Comparison of ENCODE assay signal across 7 mouse cellular contexts in the genomic region with DNA sequence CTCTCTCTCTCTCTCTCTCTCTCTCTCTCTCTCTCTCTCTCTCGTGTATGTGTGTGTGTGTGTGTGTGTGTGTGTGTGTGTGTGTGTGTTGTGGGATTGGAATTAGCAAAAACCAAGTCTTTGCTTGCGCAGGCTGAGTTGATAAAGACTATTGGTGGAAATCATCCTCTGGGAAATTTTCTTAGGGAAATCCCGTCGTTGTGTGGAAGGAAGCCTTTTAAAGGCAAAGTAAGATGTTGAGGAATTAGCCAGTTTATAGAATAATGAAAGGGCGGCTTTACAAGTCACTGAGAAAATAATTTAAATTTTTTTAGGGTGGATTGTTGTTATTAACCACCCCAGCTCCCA. TPM values are rescaled to one million over a fixed set of nuclear protein-coding genes. Genes with fewer than 3 reads are reported as not detected.
DNase-seq lines count a peak whose midpoint lies in the region; ATAC-seq lines count a peak whose summit lies in the region.

No protein-coding gene starts in this region.

- H3K4me3 ChIP-seq in lung, embryonic 15.5 days, result peak overlapping the region; percentile 72
- peak overlapping the region; percentile 86 for H3K4me3 ChIP-seq in forebrain, embryonic 10.5 days
- peak overlapping the region; percentile 80 for H3K4me3 ChIP-seq in intestine, embryonic 14.5 days (ENCODE audit: low read depth, low read length)
- H3K4me3 ChIP-seq in midbrain, embryonic 16.5 days (ENCODE audit: low read depth, low read length), result peak overlapping the region; percentile 82

- WGBS in lung, embryonic 15.5 days, result 6% methylated on average over 4 of the region's 5 CpGs
- 11% methylated on average over 4 of the region's 5 CpGs for WGBS in forebrain, embryonic 10.5 days
- 6% methylated on average over 4 of the region's 5 CpGs for WGBS in intestine, embryonic 14.5 days
- WGBS in midbrain, embryonic 16.5 days, result 3% methylated on average over 4 of the region's 5 CpGs

- peaks cover 26% of the 10 kb centered on the region for H3K4me1 ChIP-seq in lung, embryonic 15.5 days
- H3K4me1 ChIP-seq in forebrain, embryonic 10.5 days, result peaks cover 30% of the 10 kb centered on the region
- H3K4me1 ChIP-seq in intestine, embryonic 14.5 days (replicated peaks; ENCODE audit: control insufficient read depth, insufficient read depth, low read length), result no peaks in the 10 kb centered on the region; the same call in 1 of the 2 replicates
- peaks cover 20% of the 10 kb centered on the region for H3K4me1 ChIP-seq in midbrain, embryonic 16.5 days (ENCODE audit: control insufficient read depth, insufficient read depth, low read length)

- no peak for ATAC-seq in lung, embryonic 15.5 days (ENCODE audit: borderline replicate concordance, extremely low read depth, low FRiP score, low TSS enrichment)
- ATAC-seq in intestine, embryonic 14.5 days (replicated peaks; ENCODE audit: low FRiP score, low TSS enrichment, low read depth), result no peak
- ATAC-seq in midbrain, embryonic 16.5 days, result no peak

- no peak for DNase-seq in lung, postnatal 25 days (ENCODE audit: low spot score)
- no peak for DNase-seq in forebrain, embryonic 10.5 days (ENCODE audit: extremely low spot score, low spot score)
- DNase-seq in intestine, embryonic 14.5 days (ENCODE audit: low spot score), result no peak
- no peak for DNase-seq in layer of hippocampus, adult 9-11 months
- no peak for DNase-seq in thymus, postnatal 36 days

- H3K9ac ChIP-seq in lung, embryonic 15.5 days, result peak overlapping the region; percentile 13; the same call in 1 of the 2 replicates
- H3K9ac ChIP-seq in intestine, embryonic 14.5 days (ENCODE audit: low read length), result peak overlapping the region; percentile 54; the same call in 1 of the 2 replicates
- no peak overlapping the region for H3K9ac ChIP-seq in midbrain, embryonic 16.5 days (ENCODE audit: low read depth, low read length)

- 0 out of 2 replicates have a peak overlapping the region, but pooled peaks have one; percentile 24 for H3K27ac ChIP-seq in lung, embryonic 15.5 days
- no peak overlapping the region for H3K27ac ChIP-seq in forebrain, embryonic 10.5 days
- no peak overlapping the region for H3K27ac ChIP-seq in intestine, embryonic 14.5 days (ENCODE audit: low read depth)
- peak overlapping the region; percentile 42; the same call in 1 of the 2 replicates for H3K27ac ChIP-seq in midbrain, embryonic 16.5 days (ENCODE audit: low read length)

- H3K27me3 ChIP-seq in lung, embryonic 15.5 days, result no peaks in the 10 kb centered on the region
- no peaks in the 10 kb centered on the region for H3K27me3 ChIP-seq in forebrain, embryonic 10.5 days (ENCODE audit: poor library complexity, severe bottlenecking)
- no peaks in the 10 kb centered on the region for H3K27me3 ChIP-seq in intestine, embryonic 14.5 days (replicated peaks; ENCODE audit: control insufficient read depth, insufficient read depth, low read length)
- H3K27me3 ChIP-seq in midbrain, embryonic 16.5 days (ENCODE audit: control insufficient read depth, insufficient read depth, low read depth, low read length), result no peaks in the 10 kb centered on the region

- H3K36me3 ChIP-seq in lung, embryonic 15.5 days, result no peaks in the 10 kb centered on the region
- H3K36me3 ChIP-seq in forebrain, embryonic 10.5 days (replicated peaks), result no peaks in the 10 kb centered on the region
- no peaks in the 10 kb centered on the region for H3K36me3 ChIP-seq in intestine, embryonic 14.5 days (ENCODE audit: control insufficient read depth, insufficient read depth, low read length)
- H3K36me3 ChIP-seq in midbrain, embryonic 16.5 days (ENCODE audit: control insufficient read depth, insufficient read depth, low read length), result no peaks in the 10 kb centered on the region

- H3K4me2 ChIP-seq in lung, embryonic 15.5 days, result peak overlapping the region; percentile 75
- peak overlapping the region; percentile 80 for H3K4me2 ChIP-seq in intestine, embryonic 14.5 days (ENCODE audit: low read length)
- H3K4me2 ChIP-seq in midbrain, embryonic 16.5 days (ENCODE audit: low read length), result peak overlapping the region; percentile 72

- H3K9me3 ChIP-seq in lung, embryonic 15.5 days, result no peaks in the 10 kb centered on the region
- no peaks in the 10 kb centered on the region for H3K9me3 ChIP-seq in forebrain, embryonic 10.5 days
- H3K9me3 ChIP-seq in intestine, embryonic 14.5 days (ENCODE audit: control insufficient read depth, low read length), result no peaks in the 10 kb centered on the region
- H3K9me3 ChIP-seq in midbrain, embryonic 16.5 days (replicated peaks; ENCODE audit: control insufficient read depth, low read length, poor library complexity, severe bottlenecking), result no peaks in the 10 kb centered on the region

RNA-seq across cellular contexts. Expression of a gene that starts 1.5 kb away (rescaled TPM):
- polyA plus RNA-seq in lung, embryonic 15.5 days (2015; fragmentation: Nextera tagmentation; extraction: Ambion mirVana), result 3.2 and 4.2 TPM in 2 replicates
- 1.9 and 2.0 TPM in 2 replicates for polyA plus RNA-seq in forebrain, embryonic 10.5 days (2016; fragmentation: Nextera tagmentation; extraction: Ambion mirVana)
- polyA plus RNA-seq in intestine, embryonic 14.5 days (2014; fragmentation: Nextera tagmentation; extraction: Ambion mirVana), result 2.1 and 3.2 TPM in 2 replicates
- polyA plus RNA-seq in midbrain, embryonic 16.5 days (2015; fragmentation: Nextera tagmentation; extraction: Ambion mirVana), result 2.3 and 2.5 TPM in 2 replicates

RNA-seq across cellular contexts. Expression of a gene that starts 16.7 kb away (rescaled TPM):
- polyA plus RNA-seq in lung, embryonic 15.5 days (2015; fragmentation: Nextera tagmentation; extraction: Ambion mirVana), result 114 and 116 TPM in 2 replicates
- polyA plus RNA-seq in forebrain, embryonic 10.5 days (2016; fragmentation: Nextera tagmentation; extraction: Ambion mirVana), result 112 and 115 TPM in 2 replicates
- polyA plus RNA-seq in intestine, embryonic 14.5 days (2014; fragmentation: Nextera tagmentation; extraction: Ambion mirVana), result 136 and 138 TPM in 2 replicates
- 94.1 and 106 TPM in 2 replicates for polyA plus RNA-seq in midbrain, embryonic 16.5 days (2015; fragmentation: Nextera tagmentation; extraction: Ambion mirVana)

RNA-seq across cellular contexts. Expression of a gene that starts 29.8 kb away (rescaled TPM):
- 6.4 and 7.1 TPM in 2 replicates for polyA plus RNA-seq in lung, embryonic 15.5 days (2015; fragmentation: Nextera tagmentation; extraction: Ambion mirVana)
- polyA plus RNA-seq in forebrain, embryonic 10.5 days (2016; fragmentation: Nextera tagmentation; extraction: Ambion mirVana), result 10.8 and 11.5 TPM in 2 replicates
- 5.3 and 6.9 TPM in 2 replicates for polyA plus RNA-seq in intestine, embryonic 14.5 days (2014; fragmentation: Nextera tagmentation; extraction: Ambion mirVana)
- 9.4 and 11.7 TPM in 2 replicates for polyA plus RNA-seq in midbrain, embryonic 16.5 days (2015; fragmentation: Nextera tagmentation; extraction: Ambion mirVana)

Comparison
In these comparisons a context has a peak if more than half of its experiments do, and no peak if none do; other contexts are left out.
1. H3K27ac ChIP-seq: peak in lung, embryonic 15.5 days (single experiment) and midbrain, embryonic 16.5 days (single experiment); none in forebrain, embryonic 10.5 days (single experiment) and intestine, embryonic 14.5 days (single experiment).
2. Peak in every context shown above with its lines, with median percentiles within 50 percentile points of each other: H3K4me2 ChIP-seq and H3K4me3 ChIP-seq.